Mouse (Mus musculus) lung, postnatal 0 days (tissue): ENCODE results near the gene 4933425L06Rik. TPM values are rescaled to one million over a fixed set of nuclear protein-coding genes. Genes with fewer than 3 reads are reported as not detected.

Experiments used
- ATAC-seq: fragments of 200-750 bp; cut with Nextera tagmentation; 2 replicates; pipeline ENCODE4 v1.8.0; 2017; ENCODE audit warnings: moderate library complexity
- DNase-seq: peaks from one replicate; pipeline ENCODE4 v3.0.0-alpha.2; 2016; ENCODE audit warnings: low spot score
- H3K27ac ChIP-seq: fragments of 300-500 bp; sonication (generic); 2 replicates; pipeline ENCODE4 v1.5.1; 2014; ENCODE audit warnings: antibody characterized with exemption, mild to moderate bottlenecking, low read length, mixed read lengths
- H3K27me3 ChIP-seq: fragments of 300-500 bp; sonication (generic); replicated peaks from 2 replicates; pipeline ENCODE4 v1.6.1; 2014; ENCODE audit warnings: low read length, mixed read lengths; ENCODE audit not compliant: insufficient read depth
- H3K36me3 ChIP-seq: fragments of 300-500 bp; sonication (generic); 2 replicates; pipeline ENCODE4 v1.6.1; 2014; ENCODE audit warnings: low read length, mixed read lengths; ENCODE audit not compliant: insufficient read depth
- H3K4me1 ChIP-seq: fragments of 300-500 bp; sonication (generic); 2 replicates; pipeline ENCODE4 v1.6.1; 2014; ENCODE audit warnings: antibody characterized with exemption, low read depth, low read length, mixed read lengths; ENCODE audit not compliant: insufficient read depth
- H3K4me2 ChIP-seq: fragments of 300-500 bp; sonication (generic); replicated peaks from 2 replicates; pipeline ENCODE4 v1.6.1; 2014; ENCODE audit warnings: low read depth, mild to moderate bottlenecking, low read length, moderate library complexity, mixed read lengths
- H3K4me3 ChIP-seq: fragments of 300-500 bp; sonication (generic); 2 replicates; pipeline ENCODE4 v1.5.1; 2014; ENCODE audit warnings: low read depth, low read length
- H3K9ac ChIP-seq: fragments of 300-500 bp; sonication (generic); replicated peaks from 2 replicates; pipeline ENCODE4 v1.6.1; 2014; ENCODE audit warnings: low read depth, mild to moderate bottlenecking
- H3K9me3 ChIP-seq: fragments of 300-500 bp; sonication (generic); 2 replicates; pipeline ENCODE4 v1.6.1; 2016; ENCODE audit warnings: low read length, mixed read lengths
- CTCF ChIP-seq: IDR thresholded peaks from 2 replicates; pipeline ENCODE4 v1.5.1; 2016; ENCODE audit warnings: antibody characterized with exemption, mild to moderate bottlenecking
- EP300 ChIP-seq: IDR thresholded peaks from 2 replicates; pipeline ENCODE4 v1.6.1; 2016; ENCODE audit warnings: antibody characterized with exemption, mild to moderate bottlenecking, control low read depth
- WGBS: fragments of 180-500 bp; shearing (Covaris S2); extraction: QIAGEN DNeasy Blood & Tissue Kit; methylation state at CpG from one replicate; pipeline ENCODE4 v1.1.7; 2014; 5-methylcytosine and 5-hydroxymethylcytosine counted together
- polyA plus RNA-seq: library from polyadenylated mRNA; unstranded; fragments of >200 nt; fragmentation: Nextera tagmentation; extraction: Ambion mirVana; gene quantifications from 2 replicates; pipeline ENCODE4 v1.2.1, GENCODE M21; 2015

Gene 4933425L06Rik
- not detected in 2 replicates for polyA plus RNA-seq

GRCm38 (mm10) chr13:105081862-105082261 is at the start of gene 4933425L06Rik:
Gene 4933425L06Rik (plus strand): TSS chr13:105082122.
- no peak within 1 kb of the TSS for H3K4me2 ChIP-seq
- no peaks in the 10 kb centered on the region for H3K36me3 ChIP-seq
- no peaks in the 10 kb centered on the region for H3K9me3 ChIP-seq
- no peak within 1 kb of the TSS for H3K9ac ChIP-seq
- no peak for DNase-seq
- WGBS: 89% methylated on average over 10 of the region's 10 CpGs
- H3K4me3 ChIP-seq: no peak within 1 kb of the TSS
- ATAC-seq: no peak
- no peaks in the 10 kb centered on the region for H3K4me1 ChIP-seq
- TF ChIP-seq EP300 (no peak), CTCF (no peak)
- H3K27me3 ChIP-seq: no peaks in the 10 kb centered on the region
- H3K27ac ChIP-seq: no peak within 1 kb of the TSS

DNA sequence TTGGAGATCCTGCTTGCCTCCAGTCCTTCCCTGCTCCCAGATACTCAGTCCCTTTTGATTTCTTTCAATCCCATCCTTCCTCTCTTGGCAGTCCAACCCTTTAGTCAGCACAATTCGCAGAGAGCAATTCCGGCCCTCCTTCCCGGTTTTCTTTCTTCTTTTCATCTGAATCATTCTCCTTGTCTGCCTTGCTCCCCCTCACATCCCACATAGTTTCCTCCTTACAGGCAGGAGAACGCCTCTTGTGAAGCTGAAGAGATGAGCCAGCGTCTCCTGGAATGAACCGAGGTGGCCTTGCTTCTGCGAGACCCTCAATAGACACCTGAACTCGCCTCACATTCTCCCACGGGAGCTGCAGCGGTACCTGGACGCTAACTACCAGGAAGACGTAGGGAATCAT is 44.1 kb upstream of the 4933425L06Rik start:
- Histone ChIP-seq H3K27me3 (no peaks in the 10 kb centered on the region), H3K4me3 (no peak overlapping the region), H3K36me3 (no peaks in the 10 kb centered on the region), H3K9ac (no peak overlapping the region), H3K9me3 (no peaks in the 10 kb centered on the region), H3K4me2 (no peak overlapping the region), H3K27ac (no peak overlapping the region), H3K4me1 (no peaks in the 10 kb centered on the region)
- WGBS: 83% methylated on average over 12 of the region's 12 CpGs
- no peak for DNase-seq
- ATAC-seq: no peak
- TF ChIP-seq CTCF (no peak), EP300 (no peak)

- WGBS: 72% methylated on average over 5 of the region's 5 CpGs
- no peak overlapping the region for H3K27ac ChIP-seq
- no peak for ATAC-seq
These were observed 43.6 kb upstream of the 4933425L06Rik start for GRCm38 (mm10) chr13:105038334-105038733.

DNA sequence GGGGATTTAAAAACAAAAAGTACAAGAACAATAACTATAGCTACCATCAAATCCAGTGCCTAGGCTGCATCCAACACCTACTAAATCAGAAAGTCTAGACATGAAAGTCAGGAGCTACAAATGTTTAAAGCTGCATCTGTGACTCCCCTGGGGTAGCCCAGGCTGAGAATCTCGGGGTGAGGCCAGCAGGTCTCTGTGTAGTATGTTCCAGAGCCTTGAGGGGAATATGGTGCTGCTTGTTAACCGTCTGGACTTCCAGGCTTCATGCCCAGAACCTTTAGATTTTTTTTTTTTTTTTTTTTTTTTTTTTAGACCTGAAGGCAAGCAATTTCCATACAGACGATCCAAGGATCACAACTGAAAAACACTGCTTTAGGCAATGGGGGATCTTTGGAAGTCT is 38.0 kb upstream of the 4933425L06Rik start:
- Histone ChIP-seq H3K9ac (no peak overlapping the region), H3K27ac (no peak overlapping the region), H3K4me3 (no peak overlapping the region), H3K27me3 (no peaks in the 10 kb centered on the region), H3K4me1 (no peaks in the 10 kb centered on the region), H3K9me3 (no peaks in the 10 kb centered on the region), H3K36me3 (no peaks in the 10 kb centered on the region), H3K4me2 (no peak overlapping the region)
- 43% methylated on average over 3 of the region's 3 CpGs for WGBS
- DNase-seq (no peak), ATAC-seq (no peak)
- TF ChIP-seq EP300: no peak
- TF ChIP-seq CTCF: no peak

More at GRCm38 (mm10) chr13:105038334-105038733, 43.6 kb upstream of the 4933425L06Rik start:
- Histone ChIP-seq H3K9ac (no peak overlapping the region), H3K9me3 (no peaks in the 10 kb centered on the region), H3K4me3 (no peak overlapping the region), H3K36me3 (no peaks in the 10 kb centered on the region), H3K4me2 (no peak overlapping the region), H3K4me1 (no peaks in the 10 kb centered on the region), H3K27me3 (no peaks in the 10 kb centered on the region)
- no peak for DNase-seq
- no peak for TF ChIP-seq CTCF
- no peak for TF ChIP-seq EP300

GRCm38 (mm10) chr13:105047377-105047776 is 34.5 kb upstream of the 4933425L06Rik start:
- Histone ChIP-seq H3K27ac (no peak overlapping the region), H3K27me3 (no peaks in the 10 kb centered on the region), H3K4me2 (peak overlapping the region; percentile 17), H3K9me3 (no peaks in the 10 kb centered on the region), H3K36me3 (no peaks in the 10 kb centered on the region), H3K4me1 (no peaks in the 10 kb centered on the region), H3K4me3 (no peak overlapping the region), H3K9ac (no peak overlapping the region)
- TF ChIP-seq EP300 (no peak), CTCF (no peak)
- DNase-seq (no peak), ATAC-seq (no peak)
- 35% methylated on average over 9 of the region's 9 CpGs for WGBS

- TF ChIP-seq CTCF (no peak), EP300 (no peak)
- no peak overlapping the region for H3K27ac ChIP-seq
- H3K9ac ChIP-seq: no peak overlapping the region
- H3K36me3 ChIP-seq: no peaks in the 10 kb centered on the region
- DNase-seq: no peak
- 52% methylated on average over 8 of the region's 8 CpGs for WGBS
- ATAC-seq: no peak
- peaks cover 8% of the 10 kb centered on the region; the same call in 1 of the 2 replicates for H3K27me3 ChIP-seq
- H3K4me1 ChIP-seq: no peaks in the 10 kb centered on the region
- H3K4me3 ChIP-seq: no peak overlapping the region
- H3K4me2 ChIP-seq: no peak overlapping the region
- no peaks in the 10 kb centered on the region for H3K9me3 ChIP-seq
These were observed 33.3 kb upstream of the 4933425L06Rik start for GRCm38 (mm10) chr13:105048662-105049061.

- H3K4me2 ChIP-seq: no peak overlapping the region
- WGBS: 33% methylated on average over 6 of the region's 6 CpGs
These were observed 30.5 kb upstream of the 4933425L06Rik start for GRCm38 (mm10) chr13:105051432-105051831.

More at GRCm38 (mm10) chr13:105051432-105051831, 30.5 kb upstream of the 4933425L06Rik start:
- no peaks in the 10 kb centered on the region for H3K36me3 ChIP-seq
- DNase-seq (no peak), ATAC-seq (no peak)
- H3K27ac ChIP-seq: no peak overlapping the region
- no peak overlapping the region for H3K9ac ChIP-seq
- H3K4me1 ChIP-seq: peaks cover 8% of the 10 kb centered on the region; the same call in 1 of the 2 replicates
- no peaks in the 10 kb centered on the region for H3K9me3 ChIP-seq
- TF ChIP-seq EP300 (no peak), CTCF (no peak)
- no peak overlapping the region for H3K4me3 ChIP-seq
- H3K27me3 ChIP-seq: peaks cover 8% of the 10 kb centered on the region; the same call in 1 of the 2 replicates
